Mouse (Mus musculus) myocyte (in vitro differentiated cells): ENCODE data around the gene Aff3.

Experiments
- E2F4 ChIP-seq: IDR thresholded peaks from one replicate; pipeline ENCODE4 v1.6.1; 2011; ENCODE audit warnings: mild to moderate bottlenecking, control low read depth, moderate library complexity; ENCODE audit not compliant: insufficient read depth
- MAX ChIP-seq: IDR thresholded peaks from one replicate; pipeline ENCODE4 v1.6.1; 2011; ENCODE audit warnings: low read depth, mild to moderate bottlenecking, control low read depth
- MYOD1 ChIP-seq, 3 experiments: IDR thresholded peaks; one replicate each; pipeline ENCODE4 v1.6.1; 2011; ENCODE audit warnings: control low read depth in 2 of 3, low read depth in 2 of 3, mild to moderate bottlenecking in 2 of 3, moderate library complexity in 1 of 3; ENCODE audit not compliant: insufficient read length in 2 of 3, control insufficient read depth in 1 of 3
- POLR2A ChIP-seq: IDR thresholded peaks from one replicate; pipeline ENCODE4 v1.6.1; 2011; ENCODE audit warnings: low read depth, mild to moderate bottlenecking, control low read depth, moderate library complexity; ENCODE audit not compliant: insufficient read length
- POLR2AphosphoS2 ChIP-seq: IDR thresholded peaks from one replicate; pipeline ENCODE4 v1.6.1; 2011; ENCODE audit warnings: low read depth, control low read depth; ENCODE audit not compliant: insufficient read length
- TCF12 ChIP-seq: IDR thresholded peaks from one replicate; pipeline ENCODE4 v1.6.1; 2011; ENCODE audit warnings: mild to moderate bottlenecking, control low read depth; ENCODE audit not compliant: poor library complexity, insufficient read depth, severe bottlenecking
- USF1 ChIP-seq: IDR thresholded peaks from one replicate; pipeline ENCODE4 v1.6.1; 2011; ENCODE audit warnings: low read depth, mild to moderate bottlenecking, control low read depth, moderate library complexity

DNA sequence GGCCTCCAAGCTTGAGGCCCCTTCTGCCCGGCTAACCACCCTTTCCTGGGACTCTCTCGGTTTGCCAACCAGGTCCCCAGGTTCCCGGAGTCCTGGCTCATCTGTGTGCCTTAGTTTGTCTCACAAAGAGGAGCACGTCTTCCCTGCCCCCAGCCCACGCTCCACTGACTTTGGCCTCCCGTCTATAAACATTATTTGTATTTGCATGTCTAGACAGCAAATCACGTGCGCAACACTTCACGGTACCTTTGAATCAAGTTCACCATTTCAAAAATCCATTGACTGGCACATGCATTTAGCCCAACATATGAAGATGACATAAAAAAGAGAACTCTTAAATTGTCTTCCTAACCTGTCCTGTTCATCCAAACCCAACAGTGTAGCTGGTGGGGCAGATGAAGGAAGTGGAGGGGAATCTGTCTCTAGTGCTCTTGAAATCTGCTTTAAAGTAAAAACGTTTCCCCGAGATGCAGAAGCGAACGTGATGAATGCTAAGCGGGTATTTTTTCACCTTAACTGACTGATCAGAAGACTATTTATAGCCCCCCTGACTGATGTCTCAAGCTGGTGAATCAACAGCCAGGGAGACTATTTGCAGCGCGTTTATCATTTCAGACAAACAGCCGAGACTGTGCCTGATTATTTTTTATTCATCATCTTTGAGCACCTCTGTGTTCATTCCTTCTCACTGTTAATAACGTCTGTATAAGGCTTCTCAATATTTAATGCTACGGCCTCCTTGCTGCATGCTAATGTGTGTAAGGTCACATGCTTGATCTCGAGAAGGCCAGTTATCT is 396.3 kb downstream of the Aff3 start:
- TF ChIP-seq MAX (no peak), MYOD1 (IDR thresholded peaks at IDR 0.05; ENCODE audit: control insufficient read depth in 1 of 3, insufficient read length in 2 of 3, low read depth in 2 of 3) (no peak), TCF12 (no peak), POLR2AphosphoS2 (no peak), POLR2A (no peak), USF1 (no peak), E2F4 (no peak)
